Mouse (Mus musculus): ENCODE measurements around the gene Gm34653.

DNA sequence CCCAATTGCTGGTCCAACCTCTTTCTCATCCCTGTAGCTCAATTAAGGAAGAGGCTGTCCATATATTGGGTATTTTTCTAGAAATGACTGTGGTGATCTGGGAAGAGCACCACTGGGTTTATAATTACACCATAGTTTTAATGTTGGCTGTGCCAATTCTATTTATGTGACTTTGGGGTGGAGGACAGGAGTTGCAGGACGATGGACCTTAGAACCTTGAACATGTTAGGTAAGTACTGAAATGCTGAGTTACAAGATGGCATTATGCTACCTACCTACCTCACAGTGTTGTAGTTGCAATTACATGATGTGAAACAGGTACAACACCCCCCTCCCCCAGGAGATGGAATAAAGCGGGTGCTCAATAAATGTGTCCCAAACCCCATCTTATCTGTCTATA, 50.0 kb downstream of the Gm34653 start:
- no peak for TF ChIP-seq MAX (IDR thresholded peaks at IDR 0.05; ENCODE audit: low read depth)
- no peak for TF ChIP-seq CEBPB (IDR thresholded peaks at IDR 0.05; ENCODE audit: insufficient read depth, poor library complexity, severe bottlenecking)

Data from myocyte (in vitro differentiated cells).